Mouse (Mus musculus) CD4-positive helper T cell, adult 2 months (primary cell): ENCODE data around the gene Hyal1.
"Not testable (repeated sequence)": the region's sequence is repeated elsewhere in the genome, so short reads cannot be mapped to it uniquely, and the experiment has no call there.

Experiments used
- DNase-seq: peaks from one replicate; pipeline ENCODE4 v3.0.0-alpha.2; 2012; ENCODE audit warnings: low read depth, missing footprints, low spot score

Gene Hyal1

GRCm38 (mm10) chr9:107550491-107551116 is 26.1 kb upstream of the Hyal1 start:
- DNase-seq, result no peak

GRCm38 (mm10) chr9:107551117-107551889 is 25.4 kb upstream of the Hyal1 start, which contains the start of gene Rassf1:
TSS of gene Rassf1 (plus strand) at chr9:107551555.
- DNase-seq, result peak; percentile 90

GRCm38 (mm10) chr9:107551890-107552355 is 24.8 kb upstream of the Hyal1 start:
- no peak for DNase-seq

DNA sequence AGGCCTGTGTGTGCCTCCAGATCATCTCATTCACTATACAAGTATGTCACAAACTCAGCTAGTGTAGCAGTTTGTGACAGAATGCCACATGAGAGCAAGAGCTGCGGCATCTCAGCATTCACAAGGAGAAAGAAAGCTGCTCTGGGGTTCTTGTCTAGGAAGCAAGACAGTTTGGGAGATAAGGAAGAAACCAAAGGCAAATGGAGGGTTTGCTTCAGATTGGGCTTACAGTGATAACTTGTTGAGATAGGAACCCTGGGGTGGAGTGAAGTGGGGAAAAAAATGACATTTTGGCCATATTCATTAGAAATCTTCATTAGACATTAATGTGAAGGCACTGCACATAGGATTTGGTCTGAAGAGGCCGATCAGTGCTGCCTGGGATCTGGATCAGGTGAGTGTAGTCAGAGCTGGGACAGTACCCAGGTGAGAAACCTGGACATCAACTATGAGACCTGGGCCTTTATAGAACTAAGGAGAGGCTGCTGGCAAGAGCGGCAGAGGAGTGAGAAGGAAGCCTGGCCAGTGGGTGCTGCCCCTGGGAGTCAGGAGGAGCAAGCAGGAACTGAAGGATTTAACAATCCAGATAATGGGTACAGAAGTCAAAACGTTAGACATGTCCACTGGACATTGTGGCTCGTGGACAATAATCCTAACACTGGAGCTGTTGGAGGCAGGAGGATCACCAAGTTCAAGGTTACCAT is 23.9 kb upstream of the Hyal1 start:
- DNase-seq, result no peak

GRCm38 (mm10) chr9:107553541-107554318 is 23.0 kb upstream of the Hyal1 start:
- DNase-seq, result peak; percentile 63

DNA sequence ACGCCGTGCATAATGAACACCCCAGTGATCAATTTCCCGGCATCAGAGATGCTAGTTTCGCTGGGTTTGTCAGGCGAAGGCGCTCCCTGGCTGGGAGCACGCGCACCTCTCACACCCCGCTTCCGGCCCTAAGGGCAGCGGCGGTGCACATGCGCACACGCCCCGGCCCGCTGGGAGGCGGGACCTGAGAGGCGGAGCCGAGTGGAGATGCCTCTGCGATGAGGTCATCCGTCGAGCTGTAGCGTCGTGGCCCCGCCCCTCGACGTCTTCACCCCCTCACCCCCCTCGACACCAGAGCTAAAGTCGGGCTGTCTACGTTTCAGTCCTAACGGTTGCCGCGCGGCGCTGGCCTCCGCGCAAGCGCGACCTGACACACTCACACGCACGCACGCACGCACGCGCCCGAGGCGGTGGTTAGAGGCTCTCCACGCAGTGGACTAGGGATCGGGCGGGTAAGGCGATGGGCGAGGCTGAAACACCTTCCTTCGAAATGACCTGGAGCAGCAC is 22.4 kb upstream of the Hyal1 start:
- DNase-seq, result peak; percentile 100

DNA sequence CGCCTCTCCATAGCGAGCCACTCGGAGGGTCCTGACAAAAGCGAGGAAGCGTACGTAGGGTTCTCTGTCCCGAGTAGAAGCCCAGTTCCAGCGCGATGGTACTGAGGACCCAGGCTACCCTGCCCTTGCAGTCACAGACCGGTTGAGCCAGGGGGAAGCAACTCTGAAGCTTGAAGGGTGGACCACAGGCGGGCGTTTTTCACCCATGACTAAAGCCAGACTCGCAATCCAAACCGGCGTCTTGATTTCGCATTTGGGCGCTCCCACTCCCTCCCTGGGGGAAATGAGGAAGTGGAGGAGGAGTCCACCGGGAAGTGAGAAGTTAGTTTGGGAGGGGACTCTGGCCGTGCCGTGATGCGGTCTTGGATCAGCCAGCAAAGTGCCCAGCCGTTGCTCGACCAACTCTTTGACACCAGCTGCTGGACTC is 21.7 kb upstream of the Hyal1 start:
- DNase-seq, result no peak

DNA sequence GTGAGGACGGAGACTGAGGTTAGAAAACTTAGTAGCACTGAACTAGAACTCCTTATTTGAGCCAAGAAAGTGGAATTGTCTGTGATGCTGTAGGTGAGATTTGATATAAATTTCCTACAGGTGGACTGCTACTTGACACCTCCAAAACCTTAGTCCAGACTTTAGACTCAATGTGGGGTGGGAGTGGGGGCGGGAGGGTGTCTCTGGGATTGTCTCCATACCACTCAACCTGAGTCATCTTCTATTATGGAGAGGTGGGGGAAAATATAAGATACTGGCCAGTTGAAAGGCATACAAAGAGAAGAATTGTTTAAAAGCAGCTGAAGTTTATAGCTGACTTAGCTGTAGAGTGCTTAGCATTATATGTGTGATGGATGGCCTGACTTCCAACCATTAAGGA is 21.0 kb upstream of the Hyal1 start:
- DNase-seq, result no peak

- DNase-seq, result no peak
Observed at GRCm38 (mm10) chr9:107556346-107556745, 20.4 kb upstream of the Hyal1 start.

DNA sequence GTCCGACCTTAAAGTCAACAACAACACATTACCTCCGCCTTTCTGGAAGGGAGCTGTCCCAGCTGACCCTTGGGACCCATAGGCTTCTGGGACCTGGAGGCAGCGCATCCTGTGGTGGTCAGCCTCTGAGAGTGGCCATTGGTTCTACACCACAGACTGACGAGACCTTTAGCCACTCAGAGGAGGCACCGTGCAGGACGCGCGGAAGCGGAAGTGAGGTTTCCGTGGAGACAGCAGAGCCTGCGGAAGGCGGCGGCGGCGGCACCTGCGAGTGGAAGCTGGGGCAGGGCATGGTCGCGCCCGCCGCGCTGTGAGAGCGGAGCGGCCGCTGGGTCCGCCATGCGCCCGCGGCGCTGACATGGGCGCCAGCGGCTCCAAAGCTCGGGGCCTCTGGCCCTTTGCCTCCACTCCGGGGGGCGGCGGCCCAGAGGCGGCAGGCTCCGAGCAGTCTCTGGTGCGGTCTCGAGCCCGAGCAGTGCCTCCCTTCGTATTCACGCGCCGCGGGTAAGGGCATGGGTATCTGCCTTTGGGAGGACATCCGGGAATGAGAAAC is 13.6 kb upstream of the Hyal1 start, which contains the start of gene Tusc2:
TSS of gene Tusc2 (plus strand) at position 227 of the 553 bp plus-strand sequence.
- DNase-seq, result peak; percentile 92

GRCm38 (mm10) chr9:107565556-107565955 is 11.2 kb upstream of the Hyal1 start:
- not testable (repeated sequence) for DNase-seq

DNA sequence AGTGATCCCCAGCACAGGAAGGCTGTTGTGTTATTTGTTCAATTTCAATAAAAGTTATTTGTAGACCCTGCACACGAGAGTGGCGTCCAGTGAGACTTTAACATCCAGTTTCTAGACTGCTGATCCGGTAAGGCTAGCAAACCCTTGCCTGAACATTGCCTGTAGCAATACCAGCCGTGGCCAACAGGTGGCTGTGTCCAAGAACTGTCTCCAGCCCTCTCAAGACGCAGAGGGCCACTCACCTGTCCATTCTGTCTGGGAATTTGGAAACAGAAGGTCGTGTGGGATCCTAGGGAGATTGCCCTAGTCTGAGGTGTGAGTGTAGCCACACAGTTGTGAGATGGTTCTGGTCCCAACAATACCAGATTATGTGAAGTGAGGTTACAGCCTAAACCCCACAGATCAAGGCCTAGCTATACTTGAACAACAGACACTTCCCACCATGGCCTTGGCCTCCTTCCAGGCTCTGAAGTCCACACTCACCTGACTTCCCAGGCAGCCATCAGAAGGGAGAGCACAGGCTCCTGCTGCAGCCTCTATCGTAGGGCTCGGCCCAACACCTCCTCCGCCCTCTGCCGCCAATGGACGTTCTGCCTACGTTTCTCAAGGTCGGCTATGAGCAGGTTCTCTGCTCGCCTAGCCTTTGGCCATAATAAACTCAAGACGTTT is 10.6 kb upstream of the Hyal1 start:
- DNase-seq, result peak; percentile 73

DNA sequence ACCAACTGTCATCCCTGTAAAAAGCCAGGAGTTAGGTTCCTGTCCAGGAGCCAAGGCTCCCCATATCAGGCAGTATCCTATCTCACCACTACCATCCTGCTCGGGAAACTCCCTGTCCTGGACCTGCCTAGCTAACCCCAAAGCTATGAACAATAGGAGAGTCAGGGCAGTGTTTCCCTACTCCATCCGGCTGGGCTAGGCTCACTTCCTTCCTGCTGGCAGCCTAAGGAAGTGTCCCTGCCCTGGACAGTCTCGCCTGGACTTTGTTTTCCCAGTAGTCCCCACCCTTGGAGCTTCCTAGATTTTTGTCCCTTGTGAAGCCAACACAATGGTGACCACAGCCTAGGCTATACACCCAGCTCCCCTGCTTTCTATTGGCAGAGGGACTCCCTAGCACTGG is 9.9 kb upstream of the Hyal1 start:
- DNase-seq, result no peak

- no peak for DNase-seq
Observed at GRCm38 (mm10) chr9:107567702-107568319, 8.9 kb upstream of the Hyal1 start, which contains the start of gene Hyal2. TSS of gene Hyal2 (plus strand) at chr9:107567945.

DNA sequence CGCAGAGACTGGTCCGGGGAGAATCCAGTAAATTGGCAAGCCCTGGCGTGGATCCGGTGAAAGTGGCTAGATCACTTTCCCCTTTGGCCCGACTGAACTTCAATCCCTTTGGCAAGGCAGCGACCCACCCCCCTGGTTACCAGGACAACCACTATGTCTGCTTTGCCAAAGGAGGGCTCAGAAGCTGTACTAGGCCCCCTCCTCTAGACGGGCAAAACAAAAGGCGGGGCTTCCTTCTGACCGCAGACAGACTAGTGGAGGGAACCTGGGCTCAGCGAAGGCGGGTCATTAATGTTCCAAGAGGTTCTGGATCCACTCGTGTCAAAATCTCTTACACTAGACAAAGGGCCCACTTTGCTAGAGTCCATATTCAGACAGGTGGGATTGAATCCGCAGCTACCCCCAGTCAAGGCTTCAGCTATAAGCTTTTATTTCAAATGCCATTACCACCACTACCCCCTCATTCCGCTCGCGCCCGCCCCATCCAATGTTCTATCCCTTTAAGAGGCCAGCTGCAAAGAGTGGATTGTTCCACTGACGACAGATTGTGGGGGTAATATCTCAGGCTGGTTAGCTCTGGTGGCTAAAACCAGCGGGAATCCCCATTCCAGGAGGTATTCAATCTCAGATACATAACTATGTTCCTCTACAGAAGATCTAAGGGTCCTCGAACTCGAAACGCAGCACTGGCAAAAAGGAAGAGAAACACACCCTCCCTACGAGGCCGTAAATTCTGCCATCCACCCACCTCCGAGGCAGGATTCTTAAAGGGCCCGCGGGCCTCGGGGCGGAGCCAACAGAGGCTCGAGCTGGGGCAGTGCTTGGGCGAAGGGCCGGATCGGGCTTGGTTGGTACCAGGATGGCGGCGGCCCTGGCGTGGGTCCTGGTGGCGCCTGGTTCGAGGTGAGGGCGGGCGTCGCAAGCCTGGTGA is 8.1 kb upstream of the Hyal1 start:
- peak; percentile 89 for DNase-seq

DNA sequence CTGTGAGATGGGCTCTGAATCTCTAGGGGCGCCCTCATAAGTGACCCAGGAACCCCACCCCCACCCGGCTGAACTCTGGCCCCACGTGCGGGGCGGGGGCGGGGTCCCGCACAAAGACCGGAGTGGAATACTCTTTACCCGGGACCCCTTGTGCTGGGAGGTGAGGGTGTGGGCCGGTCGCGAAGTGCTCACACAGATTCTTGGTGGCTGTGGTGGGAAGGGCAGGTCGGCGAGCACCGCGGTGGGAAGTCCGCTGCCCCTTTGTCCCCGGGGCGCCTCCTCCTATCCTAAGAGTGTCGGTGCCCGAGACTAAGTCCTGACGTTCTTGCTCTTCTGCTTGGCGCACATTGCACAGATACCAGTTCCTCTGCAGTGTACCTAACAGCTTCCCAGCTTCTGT is 7.5 kb upstream of the Hyal1 start:
- no peak for DNase-seq

DNA sequence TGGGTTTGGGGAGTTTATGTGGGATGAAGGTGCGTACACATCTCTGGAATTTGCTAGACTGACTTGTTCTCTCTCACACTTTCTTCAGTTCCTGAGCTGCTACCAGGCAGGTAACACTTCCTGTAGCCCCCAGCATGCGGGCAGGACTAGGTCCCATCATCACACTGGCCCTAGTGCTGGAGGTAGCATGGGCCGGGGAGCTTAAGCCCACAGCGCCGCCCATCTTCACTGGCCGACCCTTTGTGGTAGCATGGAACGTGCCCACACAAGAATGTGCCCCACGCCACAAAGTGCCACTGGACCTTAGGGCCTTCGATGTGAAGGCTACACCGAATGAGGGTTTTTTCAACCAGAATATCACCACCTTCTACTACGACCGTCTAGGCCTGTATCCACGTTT is 6.7 kb upstream of the Hyal1 start:
- DNase-seq, result no peak

DNA sequence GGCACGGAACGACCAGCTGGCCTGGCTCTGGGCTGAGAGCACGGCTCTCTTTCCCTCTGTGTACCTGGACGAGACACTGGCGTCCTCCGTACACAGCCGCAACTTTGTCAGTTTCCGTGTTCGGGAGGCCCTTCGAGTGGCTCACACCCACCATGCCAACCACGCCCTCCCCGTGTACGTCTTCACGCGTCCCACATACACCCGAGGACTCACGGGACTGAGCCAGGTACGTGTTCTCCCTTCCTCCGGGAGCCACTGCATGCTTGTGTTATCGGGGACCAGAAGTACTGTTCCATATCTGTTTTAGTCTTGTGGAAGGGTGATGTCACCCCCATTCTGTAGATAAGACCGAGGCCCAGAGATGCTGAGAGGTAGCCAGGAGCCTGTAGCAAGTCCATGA is 5.9 kb upstream of the Hyal1 start:
- no peak for DNase-seq
